Mouse (Mus musculus): ENCODE measurements around the gene Btf3.

Btf3 gene

DNA sequence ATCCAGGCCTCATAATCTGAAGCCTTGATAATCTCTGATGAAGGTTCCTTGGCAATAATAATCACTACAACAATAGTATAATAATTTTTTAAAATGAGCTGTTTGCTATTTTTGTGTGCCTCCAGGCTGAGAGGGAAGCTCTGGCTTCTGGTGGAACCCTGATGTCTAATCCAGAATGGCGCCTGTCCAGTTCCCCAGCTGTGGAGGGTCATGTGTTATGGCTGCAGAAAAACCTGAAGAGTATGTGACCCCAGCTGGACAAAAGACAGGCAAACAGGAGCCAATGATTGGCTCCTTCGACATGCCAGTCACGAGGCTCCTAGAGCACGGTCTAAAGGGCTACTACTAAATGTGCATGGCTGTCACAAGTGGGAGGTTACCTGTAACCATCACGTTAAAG, 23.7 kb upstream of the Btf3 start:
- no peak for DNase-seq (ENCODE audit: extremely low read depth, low read depth, low spot score)

DNA sequence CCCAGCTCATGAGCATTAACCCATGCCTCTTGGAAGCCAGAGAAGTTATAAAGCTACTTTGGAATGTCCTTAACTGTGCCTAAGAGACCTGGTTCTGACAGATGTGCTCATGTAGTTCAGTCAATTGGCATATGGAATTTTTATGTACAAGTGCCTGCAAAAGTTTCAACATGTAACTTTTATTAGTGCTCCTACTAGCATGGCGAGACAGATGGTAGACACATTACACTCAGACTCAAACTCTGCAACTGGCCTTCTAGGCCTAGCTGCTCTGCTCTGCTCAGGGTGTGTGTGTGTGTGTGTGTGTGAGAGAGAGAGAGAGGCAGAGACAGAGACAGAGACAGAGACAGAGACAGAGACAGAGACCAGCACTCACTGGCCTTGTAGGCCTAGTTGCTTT, 19.4 kb upstream of the Btf3 start:
- DNase-seq (ENCODE audit: extremely low read depth, low read depth, low spot score) = no peak

DNA sequence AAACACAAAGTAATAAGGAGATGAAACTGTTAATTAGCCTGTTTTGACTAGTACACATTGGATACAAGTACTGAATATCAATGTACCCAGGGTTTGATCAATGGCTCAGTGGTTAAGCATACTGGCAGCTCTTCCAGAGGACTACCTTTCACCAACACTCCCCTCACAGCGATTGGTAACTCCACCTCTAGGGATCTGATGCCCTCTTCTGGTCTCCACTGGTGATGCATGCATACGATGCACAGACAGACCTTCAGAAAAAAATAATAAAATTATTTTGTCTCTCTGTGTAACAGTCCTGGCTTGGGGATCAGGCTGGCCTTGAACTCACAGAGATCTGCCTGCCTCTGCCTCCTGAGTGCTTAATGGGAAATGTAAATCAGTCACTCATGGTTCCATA, 15.3 kb upstream of the Btf3 start:
- DNase-seq (ENCODE audit: extremely low read depth, low read depth, low spot score) = no peak

DNA sequence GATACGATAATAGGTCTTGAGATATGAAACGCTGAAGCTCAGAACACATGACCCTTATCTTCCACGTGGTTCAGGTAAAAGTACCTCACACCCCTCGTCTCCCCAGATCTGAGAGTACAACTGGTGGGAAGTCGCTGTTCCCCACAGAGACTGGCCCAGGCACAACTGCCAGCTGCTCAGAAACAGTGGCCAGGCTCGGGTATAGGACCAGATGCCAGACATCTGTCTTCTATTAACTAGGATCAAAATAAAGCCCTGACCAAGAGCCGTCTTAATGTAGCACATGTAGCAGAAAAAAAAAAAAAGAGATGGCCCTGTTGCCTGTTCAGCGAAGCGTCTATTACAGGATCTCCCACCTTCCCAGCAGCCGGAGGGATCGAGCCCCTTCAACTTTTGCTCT, 8.2 kb upstream of the Btf3 start:
- DNase-seq (ENCODE audit: extremely low read depth, low read depth, low spot score) = no peak

DNA sequence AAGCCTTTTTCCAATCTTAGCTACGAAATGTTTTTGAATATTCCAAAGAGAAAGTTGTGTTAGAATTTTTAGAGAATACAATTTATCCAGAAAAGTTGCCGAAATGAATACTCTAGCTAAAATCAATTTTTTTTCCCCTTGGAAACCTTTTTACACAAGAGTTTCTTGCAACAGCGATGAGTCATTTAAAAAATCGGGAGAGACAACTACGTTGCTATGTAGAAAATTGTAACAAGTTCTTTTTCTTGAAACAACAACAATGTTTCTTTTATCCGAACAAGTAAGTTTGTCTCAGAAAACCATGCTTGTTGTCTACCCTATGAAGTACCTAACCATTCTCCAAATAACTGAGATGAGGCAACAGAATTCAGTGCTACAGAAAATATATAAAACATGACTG, 1.1 kb upstream of the Btf3 start:
- DNase-seq (ENCODE audit: extremely low read depth, low read depth, low spot score) = no peak

DNA sequence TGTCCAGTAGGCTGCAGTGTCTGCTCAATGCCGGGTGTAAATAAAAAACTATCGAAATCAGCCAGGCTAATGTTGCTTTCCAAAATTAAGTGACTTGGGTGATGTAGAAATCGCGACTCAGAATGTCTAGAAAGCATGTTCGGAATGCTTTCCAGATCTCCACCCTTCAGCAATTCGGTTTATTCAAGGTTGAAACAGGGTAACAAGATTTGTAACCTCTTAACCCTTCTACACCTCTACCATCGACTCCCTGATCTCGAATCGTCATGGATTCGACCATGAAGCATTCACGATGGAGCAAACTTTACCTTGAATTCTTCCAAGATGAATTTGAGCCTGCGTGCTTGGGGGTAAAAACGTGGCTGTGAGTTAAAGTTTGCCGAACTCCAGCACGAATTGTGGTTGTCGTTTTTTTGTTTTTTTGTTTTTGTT, 456 bp upstream of the Btf3 start:
- no peak for DNase-seq (ENCODE audit: extremely low read depth, low read depth, low spot score)

DNA sequence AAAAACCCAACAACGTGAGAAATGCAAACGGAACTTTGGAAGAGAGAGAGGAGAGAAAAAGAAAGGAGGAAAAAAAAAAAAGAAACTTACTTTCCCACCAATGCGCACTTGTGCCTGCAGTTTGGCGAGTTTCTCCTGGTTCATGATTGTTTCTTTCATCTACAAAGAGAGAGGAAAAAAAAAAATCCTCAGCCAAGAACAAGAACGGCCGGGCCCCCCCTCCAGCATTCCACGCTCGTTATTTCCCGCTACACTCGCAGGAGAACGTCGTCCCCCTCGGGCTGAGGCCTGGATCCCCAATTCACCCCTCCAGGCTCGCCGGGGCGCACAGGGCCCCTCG, 696 bp downstream of the Btf3 start:
- no peak for DNase-seq (ENCODE audit: extremely low read depth, low read depth, low spot score)

DNA sequence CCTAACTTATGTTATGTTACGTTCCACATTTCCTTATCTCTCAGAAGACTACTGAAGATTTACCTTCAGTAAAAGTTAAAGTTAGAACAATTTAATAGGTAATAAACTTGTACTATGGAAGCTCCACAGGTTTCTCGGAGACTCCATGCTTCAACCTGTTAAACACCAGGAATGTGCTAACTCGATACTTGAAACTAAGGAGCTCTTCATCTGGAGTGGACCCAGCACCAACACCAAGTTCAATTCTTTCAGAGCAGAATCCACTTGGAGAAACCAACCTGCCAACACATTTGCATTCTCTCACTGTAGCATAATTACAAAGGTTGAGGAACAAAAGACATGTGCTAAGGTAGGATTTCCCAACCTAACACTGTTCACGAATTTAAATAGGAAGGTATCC, 1.7 kb downstream of the Btf3 start:
- no peak for DNase-seq (ENCODE audit: extremely low read depth, low read depth, low spot score)

DNA sequence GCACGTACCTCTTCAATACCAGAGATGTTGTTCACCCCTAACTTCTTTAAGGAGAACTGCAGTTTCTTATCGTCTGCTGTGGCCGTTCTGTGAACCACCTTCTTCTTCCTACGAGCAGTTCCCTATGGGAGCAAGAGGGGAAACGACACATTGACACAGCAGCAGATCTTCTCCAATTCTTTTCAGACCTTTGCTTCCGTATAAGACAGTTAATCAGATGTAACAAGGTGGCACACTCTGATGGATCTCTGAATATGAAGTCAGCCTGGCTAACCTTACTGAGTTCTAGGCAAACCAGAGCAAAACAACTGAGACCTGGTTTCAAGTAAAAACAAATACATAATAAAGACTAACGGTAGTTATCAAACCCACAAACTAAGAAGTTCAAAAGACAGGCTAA, 3.2 kb downstream of the Btf3 start:
- DNase-seq (ENCODE audit: extremely low read depth, low read depth, low spot score) = no peak

DNA sequence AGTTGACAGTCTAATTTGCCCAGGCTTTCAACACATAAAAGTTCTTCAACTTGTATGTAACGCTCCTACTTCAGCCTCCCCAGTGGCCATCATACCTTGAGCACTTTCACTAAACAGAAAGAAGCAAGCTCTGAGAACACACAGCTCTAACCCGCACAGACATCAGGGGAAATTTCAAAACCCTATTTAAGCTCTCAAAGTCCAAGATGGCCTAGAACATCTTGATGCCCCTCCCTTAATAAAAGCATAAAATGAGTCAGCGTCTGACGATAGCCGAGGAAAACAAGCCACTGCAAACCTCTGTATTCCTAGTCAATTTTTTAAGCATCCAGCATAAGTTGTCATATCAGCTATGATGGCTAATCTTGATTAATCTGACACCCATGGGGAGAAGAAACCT, 5.2 kb downstream of the Btf3 start:
- DNase-seq (ENCODE audit: extremely low read depth, low read depth, low spot score) = no peak

DNA sequence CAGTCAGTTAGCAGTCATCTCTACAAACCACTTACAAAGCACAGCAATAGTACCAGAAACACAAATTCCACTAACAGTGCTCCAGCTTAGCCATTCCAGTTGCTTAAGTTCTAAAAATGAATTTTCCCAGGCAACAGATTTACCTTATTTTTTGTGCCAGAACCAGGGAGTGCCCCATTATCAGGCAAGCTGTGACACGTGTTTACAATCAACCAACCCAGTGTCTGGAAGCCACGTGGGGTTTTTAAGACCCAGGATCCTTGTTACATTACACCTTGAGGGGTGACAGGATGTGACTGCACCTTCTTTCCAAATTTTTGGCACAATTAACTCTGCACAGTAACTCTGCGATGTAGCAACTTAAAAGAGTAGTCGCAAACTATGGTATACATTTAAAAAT, 8.1 kb downstream of the Btf3 start:
- DNase-seq (ENCODE audit: extremely low read depth, low read depth, low spot score) = no peak

DNA sequence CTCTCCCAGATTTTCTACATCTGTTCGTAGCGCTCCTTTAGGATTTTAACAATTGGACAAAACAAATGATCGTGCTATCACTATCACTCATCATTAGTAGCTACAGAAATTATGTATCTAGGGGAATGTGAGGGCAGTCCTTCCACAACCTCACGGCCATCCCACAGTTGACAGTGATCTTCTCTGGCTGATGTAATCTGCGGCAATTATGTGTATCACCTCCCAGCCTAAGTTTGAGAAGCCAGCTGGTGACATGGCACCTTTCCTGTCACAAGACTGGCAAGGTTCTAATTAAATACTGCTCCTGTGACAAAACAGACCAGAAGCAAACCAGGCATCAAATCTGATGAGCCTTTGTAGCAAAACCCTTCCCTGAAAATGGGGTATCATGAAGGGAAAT, 8.8 kb downstream of the Btf3 start:
- no peak for DNase-seq (ENCODE audit: extremely low read depth, low read depth, low spot score)

DNA sequence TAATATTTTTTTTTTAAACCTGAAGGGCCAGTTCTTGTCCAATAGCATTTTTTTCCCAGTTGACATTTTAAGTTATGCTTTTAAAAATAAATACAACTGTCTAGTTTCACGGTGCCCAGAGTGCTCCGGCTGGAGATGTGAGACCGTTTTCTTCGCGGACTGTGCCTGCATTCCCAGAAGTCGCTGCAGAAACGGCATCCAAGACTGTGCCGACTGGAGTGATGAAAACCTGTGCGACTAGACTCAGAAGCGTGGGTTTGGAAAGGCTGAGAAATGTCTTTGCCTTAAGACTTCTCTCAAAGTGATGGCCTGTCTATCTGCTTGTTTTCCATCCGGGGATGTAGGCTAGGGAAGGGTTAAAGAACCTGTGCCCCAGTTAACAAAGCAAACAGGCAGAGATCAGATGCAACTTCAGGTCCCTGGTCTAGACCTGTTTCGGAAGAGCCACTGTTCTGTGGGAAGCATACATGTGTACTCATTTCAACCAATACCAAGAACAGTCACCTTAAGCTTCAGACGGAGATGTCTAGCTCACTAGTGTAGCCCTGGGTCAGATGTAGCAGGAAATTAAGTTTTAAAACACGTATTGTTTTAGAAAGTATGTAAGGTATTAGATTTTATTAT, 9.8 kb downstream of the Btf3 start:
- no peak for DNase-seq (ENCODE audit: extremely low read depth, low read depth, low spot score)

DNA sequence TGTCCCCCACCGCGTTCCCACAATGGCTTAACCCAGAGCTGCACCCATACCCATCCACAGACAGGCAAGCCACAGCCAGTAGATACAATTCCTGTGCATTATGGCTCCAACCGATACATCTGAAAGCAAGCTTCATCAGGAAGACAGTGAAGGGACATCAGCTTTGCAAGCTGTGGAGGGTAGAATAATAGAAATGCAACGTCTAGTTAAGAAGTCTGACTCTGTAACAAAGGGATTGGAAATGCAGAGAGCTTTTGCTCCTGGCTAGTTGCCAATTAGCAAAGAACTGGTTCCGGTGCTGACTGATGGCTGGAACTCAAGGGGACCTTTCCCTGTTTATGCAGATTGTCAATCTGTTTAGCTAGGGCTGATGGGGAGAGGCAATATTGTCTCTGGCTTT, 10.4 kb downstream of the Btf3 start:
- no peak for DNase-seq (ENCODE audit: extremely low read depth, low read depth, low spot score)

DNA sequence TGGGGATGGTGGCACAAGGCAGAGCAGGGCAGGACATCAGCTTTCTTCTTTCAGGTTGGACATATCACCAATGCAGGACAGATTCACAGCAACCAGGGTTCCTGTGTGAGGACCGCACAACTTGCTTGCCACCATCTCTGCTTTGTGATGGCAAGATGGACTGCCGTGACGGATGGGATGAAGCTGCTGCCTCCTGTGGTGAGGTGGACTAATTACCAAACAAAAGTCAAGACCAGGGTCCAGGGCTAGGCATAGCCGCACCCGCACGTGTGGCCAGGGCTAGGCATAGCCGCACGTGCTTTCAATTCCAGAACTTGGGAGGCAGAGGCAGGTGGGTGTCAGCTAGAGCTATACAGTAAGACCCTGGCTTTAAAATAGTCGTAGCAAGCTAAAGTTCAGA, 11.5 kb downstream of the Btf3 start:
- DNase-seq (ENCODE audit: extremely low read depth, low read depth, low spot score) = no peak

DNA sequence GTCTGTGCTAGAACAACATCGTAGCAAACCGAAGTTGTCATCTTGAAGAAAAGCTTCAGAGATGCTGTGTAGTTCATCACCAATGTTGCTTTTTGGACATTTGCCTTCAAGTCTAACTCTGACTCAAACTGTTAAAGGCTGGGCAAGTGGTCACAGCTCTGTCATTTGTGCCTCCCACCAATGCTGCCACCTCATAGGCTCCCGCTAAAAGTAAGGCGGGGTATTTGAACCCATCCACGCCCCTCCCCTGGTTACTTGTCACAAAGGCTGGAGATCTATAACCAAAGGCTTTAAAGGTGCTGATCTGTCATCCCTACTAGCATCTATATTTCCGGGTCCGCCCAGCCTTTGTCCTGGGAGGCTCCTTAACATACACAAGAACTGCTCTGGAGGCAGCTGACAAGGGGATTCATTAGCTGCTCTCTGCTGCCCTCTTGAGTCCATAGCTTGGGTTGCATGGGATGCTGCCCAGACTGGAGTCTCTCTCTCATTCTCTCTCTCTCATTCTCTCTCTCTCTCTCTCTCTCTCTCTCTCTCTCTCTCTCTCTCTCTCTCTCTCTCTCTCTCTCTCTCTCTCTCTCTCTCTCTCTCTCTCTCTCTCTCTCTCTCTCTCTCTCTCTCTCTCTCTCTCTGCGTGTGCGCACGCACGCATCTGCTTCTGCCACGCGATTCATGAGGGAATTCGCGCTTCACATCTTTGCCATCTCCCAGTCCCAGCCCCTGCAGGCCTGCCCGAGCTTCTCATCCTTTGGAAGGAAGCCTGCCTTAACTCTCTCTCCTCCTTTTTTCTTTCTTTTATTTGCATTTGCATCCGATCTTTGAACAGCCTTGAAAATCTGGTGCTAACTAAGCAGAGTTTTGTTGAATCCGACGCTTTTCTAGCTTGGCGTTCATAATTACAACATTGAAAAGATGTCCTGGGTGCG, 17.7 kb downstream of the Btf3 start:
- no peak for DNase-seq (ENCODE audit: extremely low read depth, low read depth, low spot score)

DNA sequence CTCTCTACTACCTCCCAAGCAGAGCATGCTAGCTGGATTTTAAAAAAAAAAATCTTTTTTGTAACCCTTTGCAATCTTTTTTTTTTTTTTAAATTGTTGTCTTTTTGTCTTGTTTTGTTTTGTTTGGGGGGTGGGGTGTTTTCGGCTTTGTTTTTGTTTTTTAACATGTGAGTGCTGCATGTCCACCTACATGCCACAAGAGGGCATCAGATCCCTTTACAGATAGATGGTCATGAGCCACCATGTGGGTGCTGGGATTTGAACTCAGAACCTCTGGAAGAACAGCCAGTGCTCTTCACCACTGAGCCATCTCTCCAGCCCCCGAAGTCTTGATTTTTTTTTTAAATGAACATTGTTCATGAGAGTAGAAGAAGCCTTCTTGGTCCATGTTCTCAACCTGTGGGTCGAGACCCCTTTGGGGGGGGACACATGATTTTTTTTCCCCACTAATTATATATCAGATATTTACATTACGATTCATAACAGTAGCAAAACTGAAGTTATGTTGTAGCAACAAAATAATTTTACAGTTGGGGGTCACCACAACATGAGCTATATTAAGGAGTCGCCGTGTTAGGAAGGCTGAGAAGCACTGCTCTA, 18.8 kb downstream of the Btf3 start:
- DNase-seq (ENCODE audit: extremely low read depth, low read depth, low spot score) = no peak

DNA sequence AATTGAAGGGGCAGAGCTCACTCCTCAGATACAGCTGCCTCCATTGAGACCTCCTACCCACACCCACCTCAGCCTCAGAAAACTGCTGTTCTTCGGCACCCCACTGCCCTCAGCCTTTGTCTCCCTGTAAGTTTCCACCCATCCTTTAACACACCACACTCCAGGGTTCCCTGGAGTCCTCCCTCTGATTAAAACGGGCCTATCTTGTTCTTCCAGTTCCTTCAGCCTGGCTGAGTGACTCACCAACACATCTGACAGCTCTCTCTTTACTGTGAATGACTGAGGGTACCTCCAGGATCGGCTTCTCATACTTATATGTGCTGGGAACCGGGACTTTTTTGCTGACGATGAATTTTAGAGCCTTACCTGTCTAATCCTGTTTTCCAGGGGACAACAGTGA, 20.7 kb downstream of the Btf3 start:
- DNase-seq (ENCODE audit: extremely low read depth, low read depth, low spot score) = no peak

DNA sequence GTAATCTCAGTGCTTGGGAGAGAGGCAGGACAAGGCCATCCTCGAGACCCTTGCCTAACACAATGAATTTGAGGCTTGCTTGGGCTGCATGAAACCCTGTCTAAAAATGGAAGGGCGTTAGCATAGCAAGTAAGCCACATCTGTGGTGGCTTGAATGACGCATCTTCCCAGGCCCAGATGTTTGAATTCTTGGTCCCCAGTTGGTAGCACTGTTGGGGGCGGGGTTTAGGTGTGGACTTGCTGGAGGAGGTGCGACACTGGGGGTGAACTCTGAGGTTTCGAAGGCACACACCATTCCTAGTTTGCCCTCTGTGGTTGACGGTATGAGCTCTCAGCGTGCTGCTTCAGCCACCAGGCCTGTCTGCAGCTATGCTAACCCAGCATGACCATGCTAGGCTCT, 25.1 kb downstream of the Btf3 start:
- no peak for DNase-seq (ENCODE audit: extremely low read depth, low read depth, low spot score)

DNA sequence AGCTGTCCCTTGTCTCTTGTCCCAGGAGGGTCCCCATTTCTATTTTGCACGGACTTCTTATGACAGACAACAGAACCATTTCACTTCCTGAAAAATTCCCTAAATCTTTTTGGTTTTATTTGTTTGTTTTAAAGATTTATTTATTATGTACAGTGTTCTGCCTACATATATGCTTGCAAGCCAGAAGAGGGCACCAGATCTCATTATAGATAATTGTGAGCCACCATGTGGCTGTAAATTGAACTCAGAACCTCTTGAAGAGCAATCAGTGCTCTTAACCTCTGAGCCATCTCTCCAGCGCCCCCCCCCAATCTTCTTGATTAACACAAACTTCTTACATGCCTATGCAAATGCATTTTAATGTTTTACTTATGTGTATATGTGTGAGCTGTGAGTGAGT, 26.1 kb downstream of the Btf3 start:
- DNase-seq (ENCODE audit: extremely low read depth, low read depth, low spot score) = no peak

DNA sequence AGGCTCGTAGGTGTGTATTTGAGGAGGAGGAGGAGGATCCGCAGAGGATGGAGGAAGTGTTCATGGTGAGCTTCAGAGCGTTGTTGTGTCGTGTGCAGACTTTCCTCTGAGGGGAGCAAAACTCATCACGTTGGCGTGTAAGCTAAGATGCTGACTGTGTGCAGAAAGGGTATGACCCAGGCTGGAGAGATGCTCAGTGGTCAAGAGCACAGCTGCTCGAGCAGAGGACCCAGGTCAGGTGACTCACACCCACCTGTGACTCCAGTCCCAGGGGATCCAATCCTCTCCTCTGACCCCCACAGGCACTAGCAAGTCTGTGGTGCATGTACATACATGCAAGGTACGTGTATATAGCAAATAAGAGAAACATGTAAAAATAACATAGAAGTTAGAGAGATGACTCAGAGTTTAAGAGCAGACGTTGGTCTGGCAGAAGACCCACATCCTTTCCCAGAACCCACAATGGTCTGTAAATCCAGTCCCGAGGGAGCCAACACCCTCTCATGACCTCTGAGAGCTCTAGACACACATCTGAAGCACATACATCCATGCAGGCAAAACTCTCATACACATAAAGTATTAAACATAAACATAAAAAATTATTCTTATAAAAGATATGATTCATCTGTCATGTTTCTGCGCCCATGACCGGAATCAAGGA, 35.7 kb downstream of the Btf3 start:
- no peak for DNase-seq (ENCODE audit: extremely low read depth, low read depth, low spot score)

DNA sequence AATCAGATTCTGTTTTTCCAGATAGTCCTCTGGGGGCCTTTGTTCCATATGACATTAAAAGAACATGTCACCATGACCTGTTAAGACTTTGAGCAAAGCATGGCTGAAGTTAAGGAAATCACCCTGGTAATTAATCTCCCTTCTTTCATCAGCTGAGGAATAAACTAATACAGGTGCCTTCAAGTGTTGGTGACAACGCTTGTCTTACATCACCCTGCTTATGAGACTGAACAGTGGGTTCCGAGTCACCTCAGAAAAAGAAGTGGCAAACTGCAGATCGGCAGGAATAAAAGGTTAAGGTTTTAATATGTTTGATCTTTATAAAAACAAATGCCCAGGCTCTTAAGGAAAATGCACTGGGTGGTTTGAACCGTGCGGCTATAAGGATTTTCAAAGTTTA, 37.1 kb downstream of the Btf3 start, which contains the start of gene Gm21976:
Gm21976 (plus strand) TSS at position 202 of the 400 bp plus-strand sequence.
- DNase-seq (ENCODE audit: extremely low read depth, low read depth, low spot score) = no peak
